Mouse (Mus musculus) kidney, adult 11 months (tissue): Measurements from ENCODE around the gene AC109138.7.
"Not testable (repeated sequence)": the region's sequence is repeated elsewhere in the genome, so short reads cannot be mapped to it uniquely, and the experiment has no call there.

Source experiments
- DNase-seq: peaks from one replicate; pipeline ENCODE4 v3.0.0; 2022

Gene AC109138.7

GRCm38 (mm10) chr19:4218784-4219183 lies 4.6 kb downstream of the AC109138.7 start:
- no peak for DNase-seq

GRCm38 (mm10) chr19:4219943-4220342 lies 5.8 kb downstream of the AC109138.7 start:
- no peak for DNase-seq

GRCm38 (mm10) chr19:4220416-4220815 lies 6.3 kb downstream of the AC109138.7 start:
- DNase-seq, result no peak

- no peak for DNase-seq
Observed at GRCm38 (mm10) chr19:4220957-4221743, 7.0 kb downstream of the AC109138.7 start.

GRCm38 (mm10) chr19:4222165-4222564 lies 8.0 kb downstream of the AC109138.7 start:
- peak; percentile 64 for DNase-seq

GRCm38 (mm10) chr19:4226779-4227178 lies 12.6 kb downstream of the AC109138.7 start:
- no peak for DNase-seq

- no peak for DNase-seq
Observed at GRCm38 (mm10) chr19:4227446-4227845, 13.3 kb downstream of the AC109138.7 start.

- peak; percentile 67 for DNase-seq
Observed at GRCm38 (mm10) chr19:4227894-4228678, 13.9 kb downstream of the AC109138.7 start.

- no peak for DNase-seq
Observed at GRCm38 (mm10) chr19:4228891-4229290, 14.7 kb downstream of the AC109138.7 start.

GRCm38 (mm10) chr19:4229451-4230076 lies 15.4 kb downstream of the AC109138.7 start:
- DNase-seq, result no peak

GRCm38 (mm10) chr19:4230415-4230814 lies 16.3 kb downstream of the AC109138.7 start:
- no peak for DNase-seq

- peak; percentile 98 for DNase-seq
Observed at GRCm38 (mm10) chr19:4231253-4232185, 17.4 kb downstream of the AC109138.7 start, which contains the start of gene Pold4. Gene Pold4 (plus strand): TSS chr19:4231899.

GRCm38 (mm10) chr19:4232186-4232572 lies 18.0 kb downstream of the AC109138.7 start:
- DNase-seq, result no peak

GRCm38 (mm10) chr19:4232651-4233050 lies 18.5 kb downstream of the AC109138.7 start:
- DNase-seq, result no peak

- no peak for DNase-seq
Observed at GRCm38 (mm10) chr19:4234548-4234947, 20.4 kb downstream of the AC109138.7 start.

- DNase-seq, result no peak
Observed at GRCm38 (mm10) chr19:4240247-4240668, 26.1 kb downstream of the AC109138.7 start.

- no peak for DNase-seq
Observed at GRCm38 (mm10) chr19:4242416-4242815, 28.3 kb downstream of the AC109138.7 start.

GRCm38 (mm10) chr19:4244775-4245174 lies 30.6 kb downstream of the AC109138.7 start:
- no peak for DNase-seq

- no peak for DNase-seq
Observed at GRCm38 (mm10) chr19:4247010-4247409, 32.9 kb downstream of the AC109138.7 start.

- DNase-seq, result not testable (repeated sequence)
Observed at GRCm38 (mm10) chr19:4248683-4249082, 34.5 kb downstream of the AC109138.7 start.

GRCm38 (mm10) chr19:4254230-4254629 lies 40.1 kb downstream of the AC109138.7 start:
- DNase-seq, result no peak

GRCm38 (mm10) chr19:4255583-4256162 lies 41.5 kb downstream of the AC109138.7 start:
- DNase-seq, result no peak
